Mouse (Mus musculus): ENCODE data around the gene Zfp831. TPM values are rescaled to one million over a fixed set of nuclear protein-coding genes. Genes with fewer than 3 reads are reported as not detected.

Zfp831 gene
- total and polyA plus RNA-seq, 2 experiments from 2014 or later: not detected

DNA sequence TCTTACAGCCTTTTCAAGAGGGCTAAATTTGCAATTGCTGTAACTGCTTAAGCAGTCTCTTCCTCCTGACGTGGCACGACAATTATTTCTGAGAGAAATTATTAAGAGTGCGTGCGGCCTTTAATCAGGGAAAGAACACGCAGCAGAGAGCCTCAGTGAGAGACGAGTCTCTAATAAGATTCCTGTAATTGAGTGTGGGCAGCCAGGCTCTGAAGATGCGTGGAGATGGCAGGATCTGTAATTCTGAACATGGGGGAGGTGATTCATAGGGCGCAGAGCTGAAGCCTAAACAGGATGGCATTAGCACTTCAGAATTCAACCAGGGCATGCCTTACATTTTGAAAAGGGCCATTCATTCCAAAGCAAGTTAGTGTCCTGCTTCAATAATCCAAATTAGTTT, 58.0 kb downstream of the Zfp831 start:
- DNase-seq (ENCODE audit: low spot score): peak; percentile 14
- no peak for TF ChIP-seq CTCF (IDR thresholded peaks at IDR 0.05)
- ATAC-seq (ENCODE audit: low FRiP score): no peak
- Histone ChIP-seq H3K4me2 (ENCODE audit: low read depth, low read length, poor library complexity, severe bottlenecking) (no peak overlapping the region), H3K27me3 (ENCODE audit: insufficient read depth, low read length) (no peaks in the 10 kb centered on the region), H3K27ac (ENCODE audit: low read depth, low read length) (no peak overlapping the region), H3K4me1 (ENCODE audit: insufficient read depth, low read length) (no peaks in the 10 kb centered on the region), H3K9me3 (ENCODE audit: low read length) (no peaks in the 10 kb centered on the region), H3K4me3 (ENCODE audit: low read depth, low read length) (no peak overlapping the region), H3K36me3 (ENCODE audit: insufficient read depth, low read length) (no peaks in the 10 kb centered on the region), H3K9ac (replicated peaks; ENCODE audit: low read length, poor library complexity, severe bottlenecking) (no peak overlapping the region)
- WGBS: 52% methylated on average over 8 of the region's 8 CpGs

DNA sequence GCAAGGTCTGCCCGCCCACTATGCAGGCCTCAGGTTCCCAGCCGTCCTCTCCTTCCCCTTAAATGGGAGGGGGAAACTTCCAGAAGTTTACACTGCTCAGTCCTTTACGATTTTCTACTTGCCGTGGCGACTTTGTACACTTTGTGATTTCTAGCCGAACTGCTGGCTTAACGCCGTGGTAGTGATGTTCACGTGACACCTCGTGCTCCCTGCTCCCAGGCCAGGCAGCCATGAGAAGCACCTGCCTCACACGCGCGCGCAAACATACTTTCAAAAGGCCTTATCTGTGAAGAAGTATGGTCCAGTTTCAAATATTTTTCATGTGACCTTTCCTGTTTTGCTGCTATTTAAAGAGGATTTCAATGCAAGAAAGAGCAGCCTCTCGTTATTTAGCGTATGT, 63.8 kb downstream of the Zfp831 start:
- H3K36me3 ChIP-seq (ENCODE audit: insufficient read depth, low read length): no peaks in the 10 kb centered on the region
- ATAC-seq (ENCODE audit: low FRiP score) (no peak), DNase-seq (ENCODE audit: low spot score) (no peak)
- no peak for TF ChIP-seq CTCF (IDR thresholded peaks at IDR 0.05)
- H3K4me2 ChIP-seq (ENCODE audit: low read depth, low read length, poor library complexity, severe bottlenecking): no peak overlapping the region
- H3K27me3 ChIP-seq (ENCODE audit: insufficient read depth, low read length): no peaks in the 10 kb centered on the region
- H3K4me3 ChIP-seq (ENCODE audit: low read depth, low read length): no peak overlapping the region
- no peaks in the 10 kb centered on the region for H3K9me3 ChIP-seq (ENCODE audit: low read length)
- H3K4me1 ChIP-seq (ENCODE audit: insufficient read depth, low read length): no peaks in the 10 kb centered on the region
- WGBS: 92% methylated on average over 16 of the region's 16 CpGs
- no peak overlapping the region for H3K9ac ChIP-seq (replicated peaks; ENCODE audit: low read length, poor library complexity, severe bottlenecking)
- no peak overlapping the region for H3K27ac ChIP-seq (ENCODE audit: low read depth, low read length)

DNA sequence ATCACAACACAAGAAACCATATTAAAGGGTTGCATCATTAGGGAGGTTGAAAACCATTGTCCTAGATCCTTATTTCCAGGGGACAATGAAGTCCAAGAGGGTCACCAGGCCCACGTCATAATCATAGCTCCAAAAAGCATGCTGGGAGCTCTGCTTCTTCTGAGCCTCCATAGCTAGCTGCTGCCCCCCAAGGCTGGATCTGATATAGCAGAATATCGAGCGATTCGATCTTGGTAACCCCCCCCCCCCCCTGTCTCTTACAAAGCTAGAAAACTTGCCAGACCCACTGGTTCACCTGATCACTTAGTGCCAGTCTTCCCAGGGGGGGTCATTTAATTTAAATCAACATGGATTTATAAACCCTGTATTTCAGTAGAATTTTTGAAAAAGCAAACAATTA, 65.3 kb downstream of the Zfp831 start:
- no peak overlapping the region for H3K27ac ChIP-seq (ENCODE audit: low read depth, low read length)
- no peak for ATAC-seq (ENCODE audit: low FRiP score)
- no peaks in the 10 kb centered on the region for H3K9me3 ChIP-seq (ENCODE audit: low read length)
- no peak overlapping the region for H3K4me3 ChIP-seq (ENCODE audit: low read depth, low read length)
- no peaks in the 10 kb centered on the region for H3K36me3 ChIP-seq (ENCODE audit: insufficient read depth, low read length)
- no peak for DNase-seq (ENCODE audit: low spot score)
- TF ChIP-seq CTCF (IDR thresholded peaks at IDR 0.05): peak; percentile 9; the same call in 1 of the 2 replicates
- WGBS: 56% methylated on average over 4 of the region's 4 CpGs
- no peak overlapping the region for H3K9ac ChIP-seq (replicated peaks; ENCODE audit: low read length, poor library complexity, severe bottlenecking)
- H3K4me2 ChIP-seq (ENCODE audit: low read depth, low read length, poor library complexity, severe bottlenecking): no peak overlapping the region
- no peaks in the 10 kb centered on the region for H3K4me1 ChIP-seq (ENCODE audit: insufficient read depth, low read length)
- H3K27me3 ChIP-seq (ENCODE audit: insufficient read depth, low read length): no peaks in the 10 kb centered on the region

DNA sequence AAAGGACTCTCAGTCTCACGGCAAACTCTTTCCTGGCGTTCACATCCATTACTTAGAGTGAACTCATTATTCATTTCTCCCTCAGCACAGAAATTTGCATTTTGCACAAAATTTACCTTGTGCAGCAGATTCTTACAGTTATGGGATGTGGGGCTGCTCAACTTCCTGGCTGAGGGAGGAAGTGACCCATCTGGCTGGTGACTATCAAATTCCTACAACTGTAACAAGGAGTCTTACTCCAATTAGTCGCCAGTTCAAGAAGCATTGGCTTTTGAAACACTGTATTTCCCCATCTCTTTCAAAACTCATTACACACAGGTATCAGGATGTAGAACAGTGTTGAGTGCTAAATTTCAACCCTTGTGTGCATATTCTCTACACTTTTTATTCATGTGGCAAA, 66.9 kb downstream of the Zfp831 start:
- WGBS: 60% methylated on average over 3 of the region's 3 CpGs

DNA sequence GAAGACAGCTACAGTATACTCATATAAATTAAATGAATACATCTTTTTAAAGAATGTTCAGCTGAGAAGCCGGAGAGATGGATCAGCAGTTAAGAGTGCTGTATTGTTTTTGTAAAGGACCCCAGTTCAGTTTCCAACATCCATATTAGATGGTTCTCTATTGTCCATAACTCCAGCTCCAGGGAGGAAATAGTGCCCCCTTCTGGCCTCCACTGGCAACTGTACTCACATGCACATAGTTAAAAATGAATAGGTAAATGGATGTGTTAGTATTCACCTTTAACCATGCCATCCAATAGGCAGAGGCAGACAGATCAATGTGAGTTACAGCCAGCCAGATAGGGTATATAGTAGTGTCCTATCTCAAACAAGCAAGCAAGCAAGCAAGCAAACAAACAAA, 68.7 kb downstream of the Zfp831 start:
- H3K4me1 ChIP-seq (ENCODE audit: insufficient read depth, low read length): no peaks in the 10 kb centered on the region
- H3K4me2 ChIP-seq (ENCODE audit: low read depth, low read length, poor library complexity, severe bottlenecking): no peak overlapping the region
- no peaks in the 10 kb centered on the region for H3K36me3 ChIP-seq (ENCODE audit: insufficient read depth, low read length)
- WGBS: 97% methylated on average over 1 of the region's 1 CpGs
- H3K27me3 ChIP-seq (ENCODE audit: insufficient read depth, low read length): no peaks in the 10 kb centered on the region
- TF ChIP-seq CTCF (IDR thresholded peaks at IDR 0.05): no peak
- no peak for DNase-seq (ENCODE audit: low spot score)
- no peaks in the 10 kb centered on the region for H3K9me3 ChIP-seq (ENCODE audit: low read length)
- no peak overlapping the region for H3K4me3 ChIP-seq (ENCODE audit: low read depth, low read length)
- H3K9ac ChIP-seq (replicated peaks; ENCODE audit: low read length, poor library complexity, severe bottlenecking): no peak overlapping the region
- H3K27ac ChIP-seq (ENCODE audit: low read depth, low read length): no peak overlapping the region
- no peak for ATAC-seq (ENCODE audit: low FRiP score)

More for the DNA sequence above, 66.9 kb downstream of the Zfp831 start:
- Histone ChIP-seq H3K27ac (ENCODE audit: low read depth, low read length) (no peak overlapping the region), H3K36me3 (ENCODE audit: insufficient read depth, low read length) (no peaks in the 10 kb centered on the region), H3K9ac (replicated peaks; ENCODE audit: low read length, poor library complexity, severe bottlenecking) (no peak overlapping the region), H3K4me1 (ENCODE audit: insufficient read depth, low read length) (no peaks in the 10 kb centered on the region), H3K4me3 (ENCODE audit: low read depth, low read length) (no peak overlapping the region), H3K9me3 (ENCODE audit: low read length) (no peaks in the 10 kb centered on the region), H3K27me3 (ENCODE audit: insufficient read depth, low read length) (no peaks in the 10 kb centered on the region), H3K4me2 (ENCODE audit: low read depth, low read length, poor library complexity, severe bottlenecking) (no peak overlapping the region)
- no peak for TF ChIP-seq CTCF (IDR thresholded peaks at IDR 0.05)
- ATAC-seq (ENCODE audit: low FRiP score): no peak
- DNase-seq (ENCODE audit: low spot score): no peak

DNA sequence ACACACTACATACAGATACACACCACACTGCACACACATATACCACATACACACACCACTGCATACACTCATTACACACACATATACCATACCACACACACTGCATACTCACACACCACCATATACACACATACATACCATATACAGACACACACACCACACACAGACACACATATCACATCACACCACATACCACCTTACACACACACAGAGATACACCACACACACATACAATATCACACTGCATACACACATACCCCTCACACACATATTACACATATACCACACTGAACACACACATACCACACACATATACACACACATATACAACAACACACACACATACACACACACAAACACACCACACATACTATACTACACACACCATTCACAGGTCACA, 72.6 kb downstream of the Zfp831 start:
- TF ChIP-seq CTCF (IDR thresholded peaks at IDR 0.05): no peak
- H3K36me3 ChIP-seq (ENCODE audit: insufficient read depth, low read length): no peaks in the 10 kb centered on the region
- no peak overlapping the region for H3K27ac ChIP-seq (ENCODE audit: low read depth, low read length)
- DNase-seq (ENCODE audit: low spot score): no peak
- no peaks in the 10 kb centered on the region for H3K9me3 ChIP-seq (ENCODE audit: low read length)
- no peaks in the 10 kb centered on the region for H3K4me1 ChIP-seq (ENCODE audit: insufficient read depth, low read length)
- ATAC-seq (ENCODE audit: low FRiP score): no peak
- H3K27me3 ChIP-seq (ENCODE audit: insufficient read depth, low read length): no peaks in the 10 kb centered on the region
- no peak overlapping the region for H3K9ac ChIP-seq (replicated peaks; ENCODE audit: low read length, poor library complexity, severe bottlenecking)
- H3K4me3 ChIP-seq (ENCODE audit: low read depth, low read length): no peak overlapping the region
- H3K4me2 ChIP-seq (ENCODE audit: low read depth, low read length, poor library complexity, severe bottlenecking): no peak overlapping the region
